Mouse (Mus musculus) left cerebral cortex, adult 9 months (tissue): Measurements from ENCODE around the gene Asmt.

Experiments
- DNase-seq, 2 experiments: peaks; one replicate each; pipeline ENCODE4 v3.0.0; 2022; ENCODE audit warnings: low spot score in 2 of 2

The Asmt gene

DNA sequence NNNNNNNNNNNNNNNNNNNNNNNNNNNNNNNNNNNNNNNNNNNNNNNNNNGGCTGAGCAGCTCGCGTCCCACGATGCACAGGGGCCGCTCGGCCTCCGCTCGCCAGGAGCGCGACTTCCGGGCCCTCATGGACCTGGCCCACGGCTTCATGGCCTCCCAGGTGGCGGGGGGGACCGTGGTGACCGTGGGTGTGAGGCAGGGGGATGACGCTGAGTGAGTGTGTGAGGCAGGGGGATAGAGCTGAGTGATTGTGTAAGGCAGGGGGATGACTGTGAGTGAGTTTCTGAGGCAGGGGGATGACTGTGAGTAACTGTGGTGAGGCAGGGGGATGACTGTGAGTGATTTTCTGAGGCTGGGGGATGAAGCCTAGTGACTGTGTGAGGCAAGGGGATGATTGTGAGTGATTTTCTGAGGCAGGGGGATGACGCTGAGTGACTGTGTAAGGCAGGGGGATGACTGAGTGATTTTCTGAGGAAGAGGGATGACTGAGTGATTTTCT, at the start of gene Asmt:
Gene Asmt, plus strand, starts transcription at position 51 of the 499 bp plus-strand sequence.
- DNase-seq: no peak

DNA sequence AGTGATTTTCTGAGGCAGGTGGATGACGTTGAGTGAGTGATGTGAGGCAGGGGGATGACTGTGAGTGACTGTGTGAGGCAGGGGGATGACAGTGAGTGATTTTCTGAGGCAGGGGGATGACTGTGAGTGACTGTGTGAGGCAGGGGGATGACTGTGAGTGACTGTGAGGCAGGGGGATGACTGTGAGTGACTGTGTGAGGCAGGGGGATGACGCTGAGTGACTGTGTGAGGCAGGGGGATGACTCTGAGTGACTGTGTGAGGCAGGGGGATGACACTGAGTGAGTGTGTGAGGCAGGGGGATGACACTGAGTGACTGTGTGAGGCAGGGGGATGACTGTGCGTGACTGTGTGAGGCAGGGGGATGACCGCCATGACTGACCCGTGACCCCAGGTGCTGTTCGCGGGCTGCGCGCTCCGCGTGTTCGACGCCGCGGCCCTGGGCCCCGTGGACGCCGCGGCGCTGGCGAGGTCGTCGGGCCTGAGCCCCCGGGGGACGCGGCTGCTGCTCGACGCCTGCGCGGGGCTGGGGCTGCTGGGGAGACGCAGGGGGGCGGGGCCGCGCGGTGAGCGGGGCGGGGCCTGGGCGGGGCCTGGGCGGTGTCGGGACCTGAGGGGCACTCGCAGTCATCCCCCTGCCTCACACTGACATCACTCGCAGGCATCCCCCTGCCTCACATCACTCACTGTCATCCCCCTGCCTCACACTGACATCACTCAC, 948 bp downstream of the Asmt start:
- no peak for DNase-seq

DNA sequence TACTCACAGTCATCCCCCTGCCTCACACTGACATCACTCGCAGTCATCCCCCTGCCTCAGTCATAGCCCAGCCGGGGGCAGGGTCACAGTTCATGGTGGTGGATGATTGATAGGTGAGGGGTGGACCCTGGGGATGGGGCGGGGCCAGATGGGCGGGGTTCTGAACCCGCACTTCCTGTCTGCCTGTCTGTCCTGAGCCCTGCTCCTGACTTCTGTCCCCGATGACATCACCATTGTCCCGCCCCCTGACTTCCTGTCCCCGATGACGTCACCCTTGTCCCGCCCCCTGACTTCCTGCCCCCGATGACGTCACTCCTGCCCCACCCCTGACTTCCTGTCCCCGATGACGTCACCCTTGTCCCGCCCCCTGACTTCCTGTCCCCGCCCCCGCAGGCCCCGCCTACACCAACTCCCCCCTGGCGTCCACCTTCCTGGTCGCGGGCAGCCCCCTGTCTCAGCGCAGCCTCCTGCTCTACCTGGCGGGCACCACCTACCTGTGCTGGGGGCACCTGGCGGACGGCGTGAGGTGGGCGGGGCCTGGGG, 1.9 kb downstream of the Asmt start:
- peak in 1 of 2 experiments; percentile 15 for DNase-seq

DNA sequence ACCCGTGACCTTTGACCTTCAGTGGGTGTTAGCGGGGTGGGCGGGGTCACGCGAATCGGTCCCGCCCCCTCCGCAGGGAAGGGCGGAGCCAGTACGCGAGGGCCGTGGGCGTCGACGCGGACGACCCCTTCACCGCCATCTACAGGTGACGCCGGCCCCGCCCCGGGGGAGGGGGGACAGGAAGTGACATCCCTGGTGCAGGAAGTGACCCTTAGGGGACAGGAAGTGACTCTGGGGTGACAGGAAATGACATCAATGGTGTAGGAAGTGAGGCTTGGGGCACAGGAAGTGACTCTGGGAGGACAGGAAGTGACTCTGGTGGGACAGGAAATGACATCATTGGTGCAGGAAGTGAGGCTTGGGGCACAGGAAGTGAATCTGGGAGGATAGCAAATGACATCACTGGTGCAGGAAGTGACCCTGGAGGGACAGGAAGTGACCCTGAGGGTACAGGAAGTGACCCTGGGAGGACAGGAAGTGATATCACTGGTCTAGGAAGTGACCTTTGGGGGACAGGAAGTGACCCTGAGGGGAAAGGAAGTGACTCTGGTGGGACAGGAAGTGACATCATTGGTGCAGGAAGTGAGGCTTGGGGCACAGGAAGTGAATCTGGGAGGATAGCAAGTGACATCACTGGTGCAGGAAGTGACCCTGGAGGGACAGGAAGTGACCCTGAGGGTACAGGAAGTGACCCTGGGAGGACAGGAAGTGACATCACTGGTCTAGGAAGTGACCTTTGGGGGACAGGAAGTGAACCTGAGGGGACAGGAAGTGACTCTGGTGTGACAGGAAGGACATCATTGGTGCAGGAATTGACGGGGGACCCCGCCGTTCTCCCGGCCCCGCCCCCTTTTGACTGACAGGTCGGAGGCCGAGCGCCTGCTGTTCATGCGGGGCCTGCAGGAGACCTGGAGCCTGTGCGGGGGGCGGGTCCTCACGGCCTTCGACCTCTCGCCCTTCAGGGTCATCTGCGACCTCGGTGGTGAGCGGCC, 2.7 kb downstream of the Asmt start:
- DNase-seq: peak in 1 of 2 experiments; percentile 6

DNA sequence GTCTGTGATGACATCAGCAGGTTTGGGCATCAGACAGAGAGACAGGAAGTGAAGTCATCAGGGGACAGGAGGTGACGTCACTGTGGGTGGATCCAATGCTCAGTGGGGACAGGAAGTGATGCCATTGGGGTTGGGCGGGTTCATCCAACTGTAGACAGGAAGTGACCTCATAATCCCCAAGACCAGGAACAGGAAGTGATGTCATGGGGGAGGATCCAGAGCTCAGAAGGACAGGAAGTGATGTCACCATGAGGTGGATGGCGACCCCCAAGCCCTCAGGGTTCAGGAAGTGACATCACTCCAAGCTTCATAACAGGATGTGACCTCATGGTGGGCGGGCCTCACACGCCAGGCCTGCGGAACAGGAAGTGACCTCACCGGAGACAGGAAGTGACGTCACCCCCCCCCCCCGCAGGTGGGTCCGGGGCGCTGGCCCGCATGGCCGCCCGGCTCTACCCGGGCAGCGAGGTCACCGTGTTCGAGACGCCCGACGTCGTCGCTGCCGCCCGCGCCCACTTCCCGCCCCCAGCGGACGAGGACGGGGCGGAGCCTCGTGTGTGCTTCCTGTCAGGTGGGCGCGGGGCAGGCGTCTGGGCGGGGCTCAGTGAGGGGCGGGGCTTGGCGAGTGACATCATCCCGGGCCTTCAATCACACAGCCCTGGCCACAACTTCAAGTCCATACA, 3.6 kb downstream of the Asmt start:
- no peak for DNase-seq

DNA sequence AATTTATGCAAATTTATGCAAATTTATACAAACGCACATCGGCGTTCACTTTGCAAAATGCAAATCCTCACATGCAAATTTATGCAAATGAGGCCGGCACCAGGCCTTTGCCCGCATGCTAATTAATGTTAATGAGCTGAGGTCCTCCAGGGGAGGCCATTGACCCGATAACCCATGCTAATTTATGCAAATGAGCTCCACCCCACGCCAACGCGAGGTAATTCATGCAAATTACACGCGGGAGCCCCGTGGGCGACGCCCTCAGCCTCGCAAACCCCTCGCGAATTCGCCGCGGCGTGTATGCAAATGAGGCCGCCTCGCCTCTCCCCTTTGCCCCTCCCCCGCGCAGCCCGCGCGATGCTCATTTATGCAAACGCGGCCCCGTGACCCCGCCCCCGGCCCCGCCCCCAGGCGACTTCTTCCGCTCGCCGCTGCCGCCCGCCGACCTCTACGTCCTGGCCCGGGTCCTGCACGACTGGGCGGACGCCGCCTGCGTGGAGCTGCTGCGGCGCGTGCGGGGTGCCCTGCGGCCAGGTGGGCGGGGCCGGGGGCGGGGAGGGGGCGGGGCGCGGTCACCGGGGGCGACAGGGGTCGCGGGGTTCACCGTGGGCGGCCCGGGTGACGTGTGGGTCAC, 4.3 kb downstream of the Asmt start:
- no peak for DNase-seq

DNA sequence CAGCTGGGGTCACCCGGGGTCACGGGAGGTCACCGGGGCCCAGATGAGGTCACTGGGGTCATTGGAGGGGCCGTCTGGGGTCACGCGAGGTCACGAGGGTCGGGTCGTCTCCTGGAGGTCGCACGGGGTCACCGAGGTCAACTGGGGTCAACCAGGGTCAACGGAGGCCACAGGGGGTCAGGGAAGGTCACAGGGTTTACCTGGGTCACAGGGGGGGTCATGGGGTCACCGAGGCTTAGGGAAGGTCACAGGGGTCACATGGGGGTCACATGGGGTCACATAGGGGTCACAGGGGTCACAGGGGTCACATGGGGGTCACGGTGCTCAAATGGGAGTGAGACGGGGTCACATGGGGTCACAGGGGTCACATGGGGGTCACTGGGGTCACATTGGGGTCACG, 4.8 kb downstream of the Asmt start:
- DNase-seq: no peak

DNA sequence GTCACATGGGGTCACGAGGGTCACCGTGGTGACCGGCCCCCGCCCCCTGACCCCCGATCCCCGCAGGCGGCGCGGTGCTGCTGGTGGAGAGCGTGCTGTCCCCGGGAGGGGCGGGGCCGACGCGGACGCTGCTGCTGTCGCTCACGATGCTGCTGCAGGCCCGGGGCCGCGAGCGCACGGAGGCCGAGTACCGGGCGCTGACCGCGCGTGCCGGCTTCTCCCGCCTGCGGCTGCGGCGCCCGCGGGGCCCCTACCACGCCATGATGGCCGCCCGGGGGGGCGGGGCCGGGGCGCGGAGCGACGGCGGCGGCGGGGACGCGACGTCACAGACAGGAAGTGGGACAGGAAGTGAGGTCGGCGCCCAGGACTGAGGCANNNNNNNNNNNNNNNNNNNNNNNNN, 5.2 kb downstream of the Asmt start:
- DNase-seq: no peak
